Mouse (Mus musculus) right cerebral cortex, adult 18-20 months (tissue): ENCODE results near the gene Gprc5d.

Source experiments
- DNase-seq: peaks from one replicate; pipeline ENCODE4 v3.0.0; 2022; ENCODE audit warnings: mixed read lengths

The Gprc5d gene

GRCm38 (mm10) chr6:135133486-135133885 lies 15.4 kb upstream of the Gprc5d start:
- DNase-seq, result peak; percentile 56

GRCm38 (mm10) chr6:135133086-135133485 lies 15.0 kb upstream of the Gprc5d start:
- DNase-seq, result no peak

GRCm38 (mm10) chr6:135124755-135125380 lies 6.8 kb upstream of the Gprc5d start:
- no peak for DNase-seq

- DNase-seq, result no peak
These were observed 1.6 kb downstream of the Gprc5d start for GRCm38 (mm10) chr6:135116479-135116878.

GRCm38 (mm10) chr6:135113114-135113436 lies 5.0 kb downstream of the Gprc5d start:
- DNase-seq, result no peak

- DNase-seq, result no peak
These were observed 5.5 kb downstream of the Gprc5d start for GRCm38 (mm10) chr6:135112411-135113113.

- DNase-seq, result peak; percentile 26
These were observed 11.1 kb downstream of the Gprc5d start for GRCm38 (mm10) chr6:135107014-135107413.

- DNase-seq, result no peak
These were observed 15.3 kb downstream of the Gprc5d start for GRCm38 (mm10) chr6:135102736-135103303.

GRCm38 (mm10) chr6:135100787-135101472 lies 17.2 kb downstream of the Gprc5d start:
- DNase-seq, result no peak

- peak; percentile 71 for DNase-seq
These were observed 25.1 kb downstream of the Gprc5d start for GRCm38 (mm10) chr6:135092798-135093470.

GRCm38 (mm10) chr6:135090661-135091060 lies 27.4 kb downstream of the Gprc5d start:
- DNase-seq, result no peak

GRCm38 (mm10) chr6:135089786-135090185 lies 28.3 kb downstream of the Gprc5d start:
- peak; percentile 70 for DNase-seq

- DNase-seq, result peak; percentile 79
These were observed 30.2 kb downstream of the Gprc5d start for GRCm38 (mm10) chr6:135087721-135088451.

GRCm38 (mm10) chr6:135085703-135086102 lies 32.4 kb downstream of the Gprc5d start:
- DNase-seq, result no peak

- DNase-seq, result no peak
These were observed 34.0 kb downstream of the Gprc5d start for GRCm38 (mm10) chr6:135083991-135084502.

- DNase-seq, result no peak
These were observed 39.7 kb downstream of the Gprc5d start for GRCm38 (mm10) chr6:135078420-135078819.

GRCm38 (mm10) chr6:135076202-135076601 lies 41.9 kb downstream of the Gprc5d start:
- no peak for DNase-seq

- no peak for DNase-seq
These were observed 43.6 kb downstream of the Gprc5d start for GRCm38 (mm10) chr6:135074405-135074947.

- DNase-seq, result no peak
These were observed 47.7 kb downstream of the Gprc5d start for GRCm38 (mm10) chr6:135070347-135070746.

GRCm38 (mm10) chr6:135069856-135070255 lies 48.2 kb downstream of the Gprc5d start:
- DNase-seq, result no peak

- no peak for DNase-seq
These were observed 49.9 kb downstream of the Gprc5d start for GRCm38 (mm10) chr6:135068221-135068620.
